Mouse (Mus musculus) B cell, adult (primary cell): ENCODE measurements around the gene Actl10. TPM values are rescaled to one million over a fixed set of nuclear protein-coding genes. Genes with fewer than 3 reads are reported as not detected.

ENCODE experiments used
- total RNA-seq: library from RNA; stranded (reverse); gene quantifications from 4 replicates; pipeline ENCODE4 v1.2.4, GENCODE M21; 2023; ENCODE audit not compliant: inconsistent age

The Actl10 gene
- 0.45 to 1.5 TPM (median 1.0 TPM) in 4 replicates for total RNA-seq

DNA sequence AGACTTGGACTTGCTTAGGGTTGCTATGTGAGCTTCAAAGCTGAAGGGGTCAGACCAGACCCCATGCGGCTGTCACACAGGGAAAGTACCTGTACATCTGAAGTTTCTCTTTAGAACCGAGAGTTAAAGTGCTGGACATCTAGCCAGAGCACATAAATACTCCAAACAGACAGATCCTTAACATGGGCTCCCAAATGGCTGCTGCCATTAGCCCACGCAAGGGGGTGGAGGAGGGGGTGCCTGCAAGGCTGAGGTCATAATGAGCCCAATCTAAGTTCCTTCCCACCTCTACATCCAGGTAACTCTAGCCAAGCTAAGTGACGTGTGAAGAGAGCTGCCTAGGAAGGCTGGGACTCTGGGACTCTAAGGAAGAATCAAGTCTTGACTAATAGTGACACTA lies at the start of gene Actl10:
Gene Actl10, plus strand, starts transcription at position 301 of the 400 bp plus-strand sequence.

GRCm38 (mm10) chr2:154546711-154547110 lies 4.9 kb upstream of the Actl10 start, which contains the start of gene 1700003F12Rik:
1700003F12Rik (plus strand) TSS chr2:154547085.

GRCm38 (mm10) chr2:154558264-154559039 lies 6.9 kb downstream of the Actl10 start, which contains the start of gene Necab3:
Necab3 (minus strand) TSS chr2:154558890.

DNA sequence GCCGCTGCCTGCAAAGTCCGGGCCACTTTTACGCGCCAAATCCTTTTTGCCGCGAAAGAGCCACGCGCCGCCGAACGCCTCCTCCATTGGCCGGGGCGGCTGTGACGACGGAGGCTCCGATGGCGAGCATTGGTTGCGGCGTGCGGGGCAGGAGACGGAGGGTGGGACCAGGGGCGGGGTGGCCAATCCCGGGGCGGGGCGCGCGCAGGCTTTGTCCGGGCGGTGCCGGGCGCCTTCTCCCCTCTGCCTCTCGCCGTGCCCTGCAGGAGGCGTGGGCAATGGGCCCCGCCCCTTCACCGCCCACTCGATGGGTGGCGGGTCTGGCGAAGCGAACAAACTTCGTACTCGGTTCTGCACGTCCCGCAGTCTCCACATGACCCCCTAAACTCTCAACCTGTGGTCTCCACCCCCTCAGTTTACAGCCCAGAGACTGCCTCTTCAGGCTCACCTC lies 18.3 kb downstream of the Actl10 start, which contains the start of gene E2f1:
Gene E2f1, minus strand, starts transcription at position 57 of the 451 bp plus-strand sequence.

Other genes starting within 250 kb of the Actl10 start
- gene Bpifb9b, start 244.5 kb upstream of the Actl10 start, total RNA-seq = not detected in 4 replicates
- 11.2 to 15.6 TPM (median 12.6 TPM) in 4 replicates for gene Cdk5rap1, start 178.8 kb upstream of the Actl10 start, total RNA-seq
- gene Snta1, start 143.7 kb upstream of the Actl10 start, total RNA-seq = 0.39 TPM in 1 of 4 replicates, not detected in the others
- gene Cbfa2t2, start 115.3 kb upstream of the Actl10 start, total RNA-seq = 28.6 to 41.1 TPM (median 38.0 TPM) in 4 replicates
- 0.80 to 3.1 TPM (median 2.2 TPM) in 4 replicates for gene 1700003F12Rik, start 4.7 kb upstream of the Actl10 start, total RNA-seq
- 0.39 to 2.3 TPM (median 0.87 TPM) in 3 of 4 replicates, not detected in the other for gene Necab3, start 7.1 kb downstream of the Actl10 start, total RNA-seq
- gene E2f1, start 18.1 kb downstream of the Actl10 start, total RNA-seq = 5.1 to 6.9 TPM (median 6.4 TPM) in 4 replicates
- 6.9 to 9.6 TPM (median 8.2 TPM) in 4 replicates for gene Pxmp4, start 51.9 kb downstream of the Actl10 start, total RNA-seq
- gene Zfp341, start 61.5 kb downstream of the Actl10 start, total RNA-seq = 7.2 to 8.6 TPM (median 8.1 TPM) in 4 replicates
- not detected in 4 replicates for gene 4930519P11Rik, start 61.7 kb downstream of the Actl10 start, total RNA-seq
- gene Chmp4b, start 99.9 kb downstream of the Actl10 start, total RNA-seq = 112 to 130 TPM (median 119 TPM) in 4 replicates
- gene Gm14214, start 218.3 kb downstream of the Actl10 start, total RNA-seq = not detected in 4 replicates
- gene Raly, start 239.3 kb downstream of the Actl10 start, total RNA-seq = 166 to 179 TPM (median 172 TPM) in 4 replicates
- not detected in 4 replicates for gene a, start 239.6 kb downstream of the Actl10 start, total RNA-seq